Mouse (Mus musculus): ENCODE data around the gene Aven. TPM values are rescaled to one million over a fixed set of nuclear protein-coding genes. Genes with fewer than 3 reads are reported as not detected.

Aven gene
- total RNA-seq, 2 experiments from 2014 or later: 16.3 to 20.3 TPM

DNA sequence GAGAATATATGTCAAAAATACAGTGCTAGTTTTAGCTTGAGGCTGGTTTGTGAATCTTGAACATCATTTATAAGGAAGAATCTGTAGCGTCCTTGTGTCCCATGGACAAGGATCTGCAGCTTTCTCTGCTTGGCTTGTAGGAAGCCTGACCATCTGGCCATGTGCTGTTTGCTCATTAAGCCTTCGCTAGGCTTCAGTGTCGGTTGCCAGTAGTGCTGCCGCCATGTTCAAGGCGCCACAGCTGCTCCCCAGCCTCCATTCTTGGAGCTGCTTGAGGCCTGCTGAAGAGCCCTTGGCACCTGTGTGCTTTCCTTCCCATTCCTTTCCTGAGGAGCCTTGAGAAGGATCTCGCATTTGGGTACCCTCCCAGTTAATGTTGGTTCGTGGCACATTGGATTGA lies 121.6 kb downstream of the Aven start:
- intact Hi-C loops (cut with DNase I): no loop called here
- DNase-seq: no peak

DNA sequence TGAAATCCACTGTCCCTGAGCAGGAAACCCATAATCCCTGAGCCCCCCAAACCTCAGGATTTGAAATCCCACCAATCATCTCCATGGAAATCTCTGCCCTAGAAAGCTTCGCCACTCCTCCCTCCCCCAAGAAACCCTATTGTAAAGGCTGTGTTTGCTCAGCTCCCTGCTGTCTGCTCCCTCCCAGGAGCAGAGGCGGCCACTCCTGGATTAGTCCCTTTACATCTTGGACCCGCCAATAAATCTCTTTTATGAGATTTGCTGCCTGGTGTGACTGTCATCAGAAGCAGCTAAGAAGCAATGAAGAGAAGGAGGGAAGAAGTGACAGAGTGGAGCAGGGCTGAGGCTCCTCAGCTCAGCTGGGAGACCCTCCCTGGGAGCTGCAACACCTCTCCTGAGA lies 124.4 kb downstream of the Aven start:
- intact Hi-C loops (cut with DNase I): no loop called here
- DNase-seq: no peak

- DNase-seq: no peak
- intact Hi-C loops (cut with DNase I): no loop called here
Observed at GRCm38 (mm10) chr2:112625156-112625555, 132.4 kb downstream of the Aven start.

DNA sequence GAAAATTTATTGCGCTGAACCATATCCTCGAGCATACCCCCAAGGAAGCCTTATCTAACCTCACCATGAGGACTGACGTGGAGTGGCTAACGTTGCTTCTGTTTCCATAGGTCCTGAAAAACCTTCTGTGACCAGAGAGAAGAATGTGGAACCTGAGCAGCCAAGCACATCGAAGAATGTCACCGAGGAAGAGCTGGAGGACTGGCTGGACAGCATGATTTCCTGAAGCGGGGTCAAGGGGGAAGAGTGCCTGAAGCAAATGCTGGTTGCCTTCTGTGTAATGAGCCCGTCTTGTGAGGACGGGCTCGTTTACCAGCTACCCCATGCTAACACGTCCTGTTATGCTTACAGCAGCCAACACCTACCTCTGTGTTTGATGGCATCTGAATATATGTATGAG lies 137.9 kb downstream of the Aven start:
- intact Hi-C loops (cut with DNase I): no loop called here
- no peak for DNase-seq

- intact Hi-C loops (cut with DNase I): no loop called here
- no peak for DNase-seq
Observed at GRCm38 (mm10) chr2:112632536-112632935, 139.8 kb downstream of the Aven start.

DNA sequence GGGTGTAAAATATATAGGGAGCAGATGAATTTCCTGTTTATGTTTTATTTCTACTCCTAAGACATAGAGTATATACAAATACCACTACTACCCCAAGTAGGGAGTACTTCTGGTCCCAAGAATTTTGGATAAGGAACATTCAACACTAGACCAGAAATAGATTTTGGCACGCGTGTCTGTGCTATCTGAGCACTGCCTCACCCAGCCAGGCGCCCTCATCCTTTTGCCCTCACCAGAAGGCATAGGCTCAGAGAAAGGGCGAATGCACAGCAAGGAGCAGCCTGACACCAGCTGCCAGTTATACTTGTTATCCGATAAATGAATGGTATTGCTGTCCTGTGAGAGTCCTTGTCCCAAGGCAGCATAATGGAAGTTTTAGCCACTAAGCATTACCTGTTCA lies 144.4 kb downstream of the Aven start:
- intact Hi-C loops (cut with DNase I): no loop called here
- no peak for DNase-seq

DNA sequence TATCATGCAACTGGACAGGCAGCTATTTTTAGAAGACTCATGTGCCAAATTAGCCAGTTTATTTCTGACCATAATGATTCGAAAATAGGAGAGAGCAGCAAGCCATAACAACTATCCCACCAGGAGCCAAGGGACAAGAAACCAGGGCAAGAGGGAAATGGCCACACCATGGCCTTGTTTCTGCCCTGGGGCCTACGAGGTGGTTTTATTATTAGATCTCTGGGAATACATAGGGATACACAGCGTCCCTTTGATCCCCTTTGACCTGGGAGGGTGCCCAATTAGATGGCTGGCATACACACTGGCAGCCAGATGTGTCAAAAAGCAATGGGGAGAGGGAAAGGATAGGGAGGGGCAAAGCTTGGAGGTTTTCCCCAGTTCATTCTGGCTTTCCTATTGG lies 161.1 kb downstream of the Aven start:
- no peak for DNase-seq
- intact Hi-C loops (cut with DNase I): no loop called here

DNA sequence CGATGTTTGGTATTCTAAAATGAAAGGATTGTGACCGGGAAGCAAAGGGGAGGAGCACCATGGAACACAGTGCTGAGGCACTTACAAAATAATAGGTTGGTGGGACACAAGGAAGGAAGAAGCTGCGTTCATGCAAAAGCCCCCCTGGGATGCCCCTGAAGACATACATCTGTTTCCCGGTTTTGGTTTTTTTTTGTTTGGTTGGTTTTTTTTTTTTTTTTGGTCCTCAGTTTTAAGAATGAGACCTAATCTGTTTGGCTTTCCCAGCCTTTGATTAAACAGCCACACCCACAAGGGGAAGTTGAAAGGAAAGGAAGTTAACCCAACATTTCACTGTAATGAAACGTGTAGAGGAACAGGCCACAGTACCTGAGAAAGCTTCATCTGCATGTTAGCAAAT lies 163.4 kb downstream of the Aven start:
- intact Hi-C loops (cut with DNase I): no loop called here
- DNase-seq: no peak

- DNase-seq: no peak
- intact Hi-C loops (cut with DNase I): no loop called here
Observed at GRCm38 (mm10) chr2:112669461-112669860, 176.7 kb downstream of the Aven start.

DNA sequence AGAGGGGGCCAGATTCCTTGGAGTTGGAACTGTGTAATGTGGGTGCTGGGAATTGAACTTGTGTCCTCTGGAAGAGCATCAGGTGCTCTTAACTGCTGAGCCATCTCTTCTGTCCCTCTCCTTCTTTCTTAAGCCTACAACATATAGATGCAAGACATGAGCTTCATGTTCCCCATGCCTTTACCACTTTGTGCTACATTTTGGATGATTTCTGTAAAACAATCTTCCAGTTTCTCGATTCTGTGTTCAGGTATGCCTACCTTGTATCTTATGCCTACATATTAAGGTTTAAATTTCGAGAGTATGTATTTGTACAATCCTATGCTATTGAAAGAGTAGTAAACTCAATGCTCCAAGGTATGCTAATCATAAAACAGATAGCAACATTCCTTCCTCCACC lies 183.4 kb downstream of the Aven start:
- no peak for DNase-seq
- intact Hi-C loops (cut with DNase I): no loop called here

- intact Hi-C loops (cut with DNase I): no loop called here
- DNase-seq: peak; percentile 24 to 45
Observed at GRCm38 (mm10) chr2:112676721-112677120, 184.0 kb downstream of the Aven start.

DNA sequence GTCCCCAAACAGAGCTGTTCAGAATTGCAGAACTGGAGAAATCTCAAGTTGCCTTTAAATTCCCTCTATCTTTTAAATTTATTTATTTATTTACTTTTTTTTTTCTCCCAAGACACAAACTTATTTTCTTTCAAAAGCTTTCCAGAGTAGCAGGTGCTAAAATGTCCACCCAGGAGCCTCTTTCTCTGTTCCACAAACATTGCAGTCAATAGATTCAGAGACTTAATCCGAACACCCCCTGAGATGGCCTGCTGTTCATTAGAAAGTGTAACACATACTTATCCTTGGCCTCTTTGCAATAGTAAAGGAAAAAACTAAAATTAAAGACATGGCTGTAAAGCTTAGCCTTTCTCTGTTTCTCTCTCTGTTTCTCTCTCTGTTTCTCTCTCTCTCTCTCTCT lies 184.5 kb downstream of the Aven start:
- intact Hi-C loops (cut with DNase I): no loop called here
- no peak for DNase-seq

DNA sequence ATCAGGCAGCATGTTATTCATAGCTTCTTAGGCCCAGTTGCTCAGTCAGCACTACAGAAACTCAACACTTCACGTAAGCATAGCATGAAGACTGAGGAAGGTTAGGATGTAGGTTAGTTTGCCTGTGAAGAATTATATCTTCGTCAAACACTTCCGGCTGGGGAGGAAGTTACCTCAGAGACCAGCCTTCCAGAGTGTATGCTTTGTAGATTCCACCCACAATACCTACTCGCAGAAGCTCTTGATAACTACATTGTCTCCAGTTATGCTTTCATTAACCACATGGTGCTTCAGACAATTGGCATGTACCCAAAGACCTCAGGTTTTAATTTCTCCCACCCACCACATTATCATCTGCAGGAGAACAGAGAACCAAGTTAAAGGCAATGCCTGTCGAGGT lies 189.1 kb downstream of the Aven start:
- no peak for DNase-seq
- intact Hi-C loops (cut with DNase I): no loop called here

Small RNA genes within 50 kb of the gene (microRNA-seq; reads per million reads assigned to microRNA genes)
- 0 reads per million in 2 experiments for gene Gm44374

Other genes starting within 250 kb of the Aven start
- gene Nutm1, start 233.7 kb upstream of the Aven start, total RNA-seq (2021): not detected
- 10 to 100 TPM; 46.2 to 50.4 TPM for gene Nop10, start 231.0 kb upstream of the Aven start, total RNA-seq (2021)
- gene Slc12a6, start 227.1 kb upstream of the Aven start, total RNA-seq (2021): 10 to 100 TPM; 18.5 to 27.1 TPM
- under 1 TPM in 1 of 2 experiments, not detected in 1; 0.44 TPM for gene Gm21985, start 226.7 kb upstream of the Aven start, total RNA-seq (2021)
- 10 to 100 TPM; 59.0 to 71.1 TPM for gene Emc4, start 124.9 kb upstream of the Aven start, total RNA-seq (2021)
- gene Katnbl1, start 113.8 kb upstream of the Aven start, total RNA-seq (2021): 1 to 10 TPM; 1.9 to 3.1 TPM
- gene Emc7, start 38.0 kb upstream of the Aven start, total RNA-seq (2021): 10 to 100 TPM; 11.5 to 12.7 TPM
- not detected for gene Chrm5, start 12.2 kb upstream of the Aven start, total RNA-seq (2021)